Mouse (Mus musculus) CD4-positive, CD25-positive, alpha-beta regulatory T cell, adult 2 months (primary cell): ENCODE data around the gene Mybph.

Experiments used
- DNase-seq: peaks from one replicate; pipeline ENCODE4 v3.0.0-alpha.2; 2012; ENCODE audit warnings: low read depth, low spot score

Mybph gene

DNA sequence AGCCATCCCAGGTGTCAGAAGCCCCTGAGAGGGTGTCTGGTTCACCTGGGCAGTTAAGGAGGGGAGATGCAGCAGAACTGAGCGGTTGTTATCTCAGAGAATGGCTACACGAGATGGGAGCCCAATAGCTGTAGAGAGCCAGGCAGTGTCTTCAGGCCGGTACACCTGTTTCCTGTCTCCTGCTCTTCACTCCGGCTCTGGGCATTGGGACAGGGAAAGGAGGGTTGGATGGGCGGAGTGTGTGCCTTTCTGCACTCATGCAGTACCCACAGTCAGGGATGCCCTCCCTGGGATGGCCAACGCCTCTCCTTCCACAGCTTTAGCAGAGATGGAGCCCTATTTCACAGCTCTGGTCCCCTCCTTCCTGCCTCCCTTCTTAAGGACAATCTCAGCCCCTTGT lies 17.8 kb downstream of the Mybph start:
- no peak for DNase-seq

GRCm38 (mm10) chr1:134211631-134212030 lies 18.4 kb downstream of the Mybph start:
- no peak for DNase-seq

- no peak for DNase-seq
These were observed 19.1 kb downstream of the Mybph start for GRCm38 (mm10) chr1:134212351-134212750.

GRCm38 (mm10) chr1:134213405-134213804 lies 20.2 kb downstream of the Mybph start:
- DNase-seq = no peak

GRCm38 (mm10) chr1:134215059-134215458 lies 21.8 kb downstream of the Mybph start:
- DNase-seq = no peak

DNA sequence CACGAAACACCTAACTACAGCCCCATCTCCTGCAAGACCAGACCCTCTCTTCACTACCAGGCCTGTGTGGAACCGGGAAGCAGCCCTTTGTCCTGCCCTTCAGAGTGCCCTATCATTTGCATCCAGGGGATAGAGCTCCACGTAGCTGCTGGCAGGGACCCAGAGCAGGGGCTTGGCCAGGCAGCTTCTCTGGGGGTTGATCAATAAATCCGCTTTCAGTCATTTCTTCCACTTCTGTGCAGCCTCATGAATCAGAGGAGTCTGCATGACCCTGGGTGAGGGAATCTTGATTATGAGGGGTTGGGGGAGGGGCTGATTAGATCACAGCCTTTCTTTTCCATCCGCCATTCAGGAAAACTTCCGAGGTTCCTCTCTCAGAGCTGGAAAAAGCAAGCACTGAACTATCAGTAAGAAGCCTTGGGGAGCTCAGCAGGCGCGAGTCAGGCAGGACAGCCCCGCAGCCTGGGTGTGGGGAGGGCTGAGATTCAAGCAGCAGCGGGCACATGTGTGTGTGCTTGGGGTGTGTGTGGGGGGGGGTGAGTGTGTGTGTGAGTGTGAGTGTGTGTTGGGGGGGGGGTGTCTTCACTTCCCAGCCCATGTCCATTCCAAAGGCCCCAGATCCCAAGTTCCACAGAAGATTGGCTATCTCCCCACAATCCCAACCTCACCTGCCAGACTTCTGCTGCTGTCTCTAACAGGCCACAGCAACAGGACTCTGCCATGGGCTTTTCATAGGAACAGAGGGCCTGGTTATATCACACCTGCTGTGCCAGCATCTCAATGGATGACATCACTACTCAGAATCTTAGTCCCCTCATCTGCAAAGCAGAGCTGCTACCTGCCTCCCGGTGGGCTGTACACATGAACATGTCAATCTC lies 22.7 kb downstream of the Mybph start:
- DNase-seq = no peak

- no peak for DNase-seq
These were observed 23.4 kb downstream of the Mybph start for GRCm38 (mm10) chr1:134216629-134216971.

DNA sequence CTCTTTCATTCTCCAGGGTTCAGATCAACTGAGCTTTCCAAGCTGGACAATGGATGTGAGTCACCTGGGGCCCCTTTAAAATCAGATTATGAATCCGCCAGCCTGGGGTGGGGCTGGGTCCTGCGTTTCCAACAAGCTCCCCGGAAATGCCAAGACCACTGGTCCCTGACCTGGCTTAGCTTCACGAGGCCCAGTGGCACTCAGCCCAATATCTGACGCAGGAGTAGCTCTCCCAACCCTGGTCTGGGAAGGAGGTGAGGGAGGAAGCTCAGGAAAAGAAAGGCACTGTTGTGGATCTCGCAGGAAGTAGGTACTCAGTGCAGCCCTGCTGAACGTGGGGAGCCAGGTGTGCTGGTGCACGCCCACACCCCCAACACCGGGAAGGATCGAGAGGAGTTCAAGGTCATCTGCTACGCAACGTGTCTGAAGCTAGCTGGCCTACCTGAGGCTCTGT lies 23.8 kb downstream of the Mybph start:
- DNase-seq = no peak

- DNase-seq = no peak
These were observed 24.7 kb downstream of the Mybph start for GRCm38 (mm10) chr1:134217942-134218341.

DNA sequence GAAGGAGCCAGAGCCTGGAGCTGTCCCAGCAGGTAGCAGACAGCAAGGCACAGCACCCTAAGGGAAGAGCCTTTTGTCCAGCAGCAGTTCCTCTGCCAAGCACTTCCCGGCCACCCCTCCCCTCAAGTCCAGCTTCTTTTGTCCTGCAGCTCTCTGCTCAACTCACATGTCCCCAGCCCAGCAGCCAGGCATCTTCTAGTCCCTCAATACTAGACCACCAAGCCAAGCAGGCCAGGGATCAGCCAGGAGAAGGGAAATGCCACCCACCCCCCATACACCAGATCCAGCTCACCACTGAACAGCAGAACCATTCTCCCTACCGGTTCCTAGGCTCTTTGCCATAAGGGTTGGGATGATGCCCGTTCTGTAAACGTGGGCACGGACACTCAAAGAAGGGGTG lies 26.4 kb downstream of the Mybph start:
- DNase-seq = no peak

- DNase-seq = no peak
These were observed 27.9 kb downstream of the Mybph start for GRCm38 (mm10) chr1:134221172-134221571.

- no peak for DNase-seq
These were observed 29.1 kb downstream of the Mybph start for GRCm38 (mm10) chr1:134222122-134223055.

- DNase-seq = no peak
These were observed 31.5 kb downstream of the Mybph start for GRCm38 (mm10) chr1:134224649-134225227.

GRCm38 (mm10) chr1:134225375-134225774 lies 32.1 kb downstream of the Mybph start:
- DNase-seq = no peak

GRCm38 (mm10) chr1:134226739-134227138 lies 33.5 kb downstream of the Mybph start:
- DNase-seq = no peak

- DNase-seq = no peak
These were observed 36.7 kb downstream of the Mybph start for GRCm38 (mm10) chr1:134229806-134230575.

DNA sequence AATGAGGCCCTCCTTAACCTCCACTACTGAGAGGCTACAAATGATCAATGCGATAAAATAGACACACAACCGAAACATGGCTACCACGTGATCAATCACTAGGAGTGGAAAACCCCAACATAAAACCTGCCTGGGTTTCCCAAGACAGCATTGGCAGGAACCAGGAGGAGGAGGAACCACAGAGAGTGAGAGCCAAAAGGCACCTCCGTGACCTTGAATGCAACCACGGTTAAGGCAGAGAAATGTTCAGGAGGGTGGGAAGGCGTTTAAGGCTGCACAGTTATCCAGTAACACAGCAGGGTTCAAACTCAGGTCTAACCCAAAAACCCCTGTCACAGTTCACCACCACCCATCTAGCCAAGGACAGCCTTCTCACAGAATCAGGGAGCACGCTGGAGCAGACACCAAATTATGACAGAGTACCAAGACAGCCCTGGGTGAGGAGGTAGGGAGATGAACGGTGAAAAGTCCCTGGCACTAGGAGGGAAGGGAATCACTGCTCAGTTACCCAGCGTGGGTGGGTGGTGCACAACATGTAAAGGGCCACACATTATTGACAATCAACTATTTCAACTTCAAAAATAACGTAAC lies 37.5 kb downstream of the Mybph start:
- DNase-seq = no peak

DNA sequence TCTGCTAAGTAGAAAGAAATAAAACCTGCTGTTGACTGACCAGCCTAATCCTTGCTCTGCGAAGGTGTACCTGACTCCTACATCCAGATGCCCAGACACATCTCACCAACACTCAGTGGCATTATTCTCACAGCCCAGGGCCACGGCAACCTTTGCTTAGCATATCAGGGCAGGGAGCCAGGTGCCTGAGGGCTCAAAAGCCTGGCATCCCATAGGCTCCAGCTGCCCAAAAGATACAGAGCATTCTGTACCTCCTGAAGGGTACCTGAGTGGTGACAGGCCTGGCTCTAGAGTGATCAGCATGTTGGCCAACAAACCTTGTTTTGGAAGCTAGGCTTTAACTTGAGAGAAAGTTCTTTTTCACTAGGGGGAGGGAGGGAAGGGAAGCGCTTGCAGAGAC lies 38.0 kb downstream of the Mybph start:
- DNase-seq = no peak

DNA sequence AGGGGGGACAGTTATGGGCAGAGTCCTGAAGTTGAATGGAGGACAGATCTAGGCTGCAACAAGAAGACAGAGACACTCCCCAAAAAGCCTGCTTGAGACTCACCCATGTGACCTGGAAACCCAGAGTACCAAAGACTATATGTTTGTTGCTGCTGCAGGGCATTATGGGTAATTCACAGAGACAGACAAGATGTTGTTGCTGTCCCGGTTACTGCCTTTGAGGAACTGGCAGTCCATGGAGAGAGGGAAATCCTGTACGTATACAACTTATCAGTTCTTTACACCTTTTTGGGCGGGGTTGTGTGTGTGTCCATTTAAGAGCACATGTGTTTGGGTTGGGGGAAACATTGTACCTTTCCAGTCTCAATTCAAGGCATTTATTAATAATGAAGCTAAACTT lies 38.4 kb downstream of the Mybph start:
- DNase-seq = no peak

- DNase-seq = no peak
These were observed 39.1 kb downstream of the Mybph start for GRCm38 (mm10) chr1:134232326-134232725.
